Mouse (Mus musculus) hindbrain, embryonic 13.5 days (tissue): ENCODE measurements around the gene Tmem150c. TPM values are rescaled to one million over a fixed set of nuclear protein-coding genes. Genes with fewer than 3 reads are reported as not detected.

Experiments
- ATAC-seq: fragments of 200-750 bp; cut with Nextera tagmentation; 2 replicates; pipeline ENCODE4 v1.8.0; 2017; ENCODE audit warnings: moderate TSS enrichment; ENCODE audit not compliant: low FRiP score
- H3K27ac ChIP-seq: fragments of 300-500 bp; sonication (generic); 2 replicates; pipeline ENCODE4 v1.5.1; 2015; ENCODE audit warnings: inconsistent platforms, mild to moderate bottlenecking, moderate library complexity
- H3K27me3 ChIP-seq: fragments of 300-500 bp; sonication (generic); 2 replicates; pipeline ENCODE4 v1.6.1; 2015; ENCODE audit warnings: mild to moderate bottlenecking, inconsistent platforms
- H3K36me3 ChIP-seq: fragments of 300-500 bp; sonication (generic); 2 replicates; pipeline ENCODE4 v1.6.1; 2015; ENCODE audit warnings: mild to moderate bottlenecking, inconsistent platforms
- H3K4me1 ChIP-seq: fragments of 300-500 bp; sonication (generic); replicated peaks from 2 replicates; pipeline ENCODE4 v1.6.1; 2015; ENCODE audit warnings: inconsistent platforms
- H3K4me2 ChIP-seq: fragments of 300-500 bp; sonication (generic); 2 replicates; pipeline ENCODE4 v1.6.1; 2015; ENCODE audit warnings: inconsistent platforms, mild to moderate bottlenecking, moderate library complexity
- H3K4me3 ChIP-seq: fragments of 300-500 bp; sonication (generic); 2 replicates; pipeline ENCODE4 v1.5.1; 2015; ENCODE audit warnings: mild to moderate bottlenecking, inconsistent platforms
- H3K9ac ChIP-seq: fragments of 300-500 bp; sonication (generic); 2 replicates; pipeline ENCODE4 v1.6.1; 2015; ENCODE audit warnings: mild to moderate bottlenecking, inconsistent platforms
- H3K9me3 ChIP-seq: fragments of 300-500 bp; sonication (generic); 2 replicates; pipeline ENCODE4 v1.6.1; 2016; ENCODE audit warnings: inconsistent platforms
- WGBS: fragments of 180-500 bp; shearing (Covaris S2); methylation state at CpG from one replicate; pipeline ENCODE4 v1.1.7; 2015; 5-methylcytosine and 5-hydroxymethylcytosine counted together
- polyA plus RNA-seq: library from polyadenylated mRNA; unstranded; fragments of >200 nt; fragmentation: Nextera tagmentation; extraction: Ambion mirVana; gene quantifications from 2 replicates; pipeline ENCODE4 v1.2.1, GENCODE M21; 2015

Tmem150c gene
- polyA plus RNA-seq, 1 experiment from 2014 or later: 19.4 TPM

GRCm38 (mm10) chr5:100030069-100030468, 129.5 kb downstream of the Tmem150c start:
- H3K36me3 ChIP-seq: peaks cover 30% of the 10 kb centered on the region
- no peaks in the 10 kb centered on the region for H3K9me3 ChIP-seq
- H3K27ac ChIP-seq: peak overlapping the region; percentile 68
- H3K4me2 ChIP-seq: no peak overlapping the region
- H3K4me1 ChIP-seq: peaks cover 21% of the 10 kb centered on the region
- ATAC-seq: peak; percentile 79
- no peak overlapping the region for H3K4me3 ChIP-seq
- H3K9ac ChIP-seq: no peak overlapping the region
- WGBS: 28% methylated on average over 6 of the region's 6 CpGs
- no peaks in the 10 kb centered on the region for H3K27me3 ChIP-seq

Other genes with a start within 250 kb of the Tmem150c start
- gene Hnrnpd, start 180.9 kb downstream of the Tmem150c start, polyA plus RNA-seq: 143 and 182 TPM in 2 replicates
- 3.9 and 4.0 TPM in 2 replicates for gene 4930524J08Rik, start 180.7 kb downstream of the Tmem150c start, polyA plus RNA-seq
- gene Hnrnpdl, start 120.1 kb downstream of the Tmem150c start, polyA plus RNA-seq: 231 and 237 TPM in 2 replicates
- 39.5 and 42.4 TPM in 2 replicates for gene Enoph1, start 119.8 kb downstream of the Tmem150c start, polyA plus RNA-seq